Mouse (Mus musculus) stomach, embryonic 16.5 days (tissue): ENCODE data around the gene Grrp1. TPM values are rescaled to one million over a fixed set of nuclear protein-coding genes. Genes with fewer than 3 reads are reported as not detected.
"Not testable (repeated sequence)": the region's sequence is repeated elsewhere in the genome, so short reads cannot be mapped to it uniquely, and the experiment has no call there.

ENCODE experiments used
- ATAC-seq: fragments of 200-750 bp; cut with Nextera tagmentation; 2 replicates; pipeline ENCODE4 v1.8.0; 2017; ENCODE audit warnings: moderate number of reproducible peaks, moderate TSS enrichment; ENCODE audit not compliant: insufficient read depth, low FRiP score
- H3K27ac ChIP-seq: fragments of 300-500 bp; sonication (generic); 2 replicates; pipeline ENCODE4 v1.5.1; 2014; ENCODE audit warnings: low read length
- H3K27me3 ChIP-seq: fragments of 300-500 bp; sonication (generic); 2 replicates; pipeline ENCODE4 v1.6.1; 2014; ENCODE audit warnings: low read length, control low read depth, mixed read lengths; ENCODE audit not compliant: control insufficient read depth, insufficient read depth
- H3K36me3 ChIP-seq: fragments of 300-500 bp; sonication (generic); 2 replicates; pipeline ENCODE4 v1.6.1; 2014; ENCODE audit warnings: low read length; ENCODE audit not compliant: control insufficient read depth, insufficient read depth
- H3K4me1 ChIP-seq: fragments of 300-500 bp; sonication (generic); 2 replicates; pipeline ENCODE4 v1.6.1; 2014; ENCODE audit warnings: low read length, control low read depth, mixed read lengths; ENCODE audit not compliant: control insufficient read depth, insufficient read depth
- H3K4me2 ChIP-seq: fragments of 300-500 bp; sonication (generic); 2 replicates; pipeline ENCODE4 v1.6.1; 2014; ENCODE audit warnings: low read depth, low read length, mixed read lengths
- H3K4me3 ChIP-seq: fragments of 300-500 bp; sonication (generic); replicated peaks from 2 replicates; pipeline ENCODE4 v1.5.1; 2014; ENCODE audit warnings: mild to moderate bottlenecking, low read length
- H3K9ac ChIP-seq: fragments of 300-500 bp; sonication (generic); 2 replicates; pipeline ENCODE4 v1.6.1; 2014; ENCODE audit warnings: low read length
- H3K9me3 ChIP-seq: fragments of 300-500 bp; sonication (generic); replicated peaks from 2 replicates; pipeline ENCODE4 v1.6.1; 2016; ENCODE audit warnings: low read length, control low read depth; ENCODE audit not compliant: control insufficient read depth
- WGBS: fragments of 180-500 bp; shearing (Covaris S2); extraction: QIAGEN DNeasy Blood & Tissue Kit; methylation state at CpG from one replicate; pipeline ENCODE4 v1.1.7; 2014; 5-methylcytosine and 5-hydroxymethylcytosine counted together
- polyA plus RNA-seq: library from polyadenylated mRNA; unstranded; fragments of >200 nt; fragmentation: Nextera tagmentation; extraction: Ambion mirVana; gene quantifications from 2 replicates; pipeline ENCODE4 v1.2.1, GENCODE M21; 2015

The Grrp1 gene
- 3.2 and 3.5 TPM in 2 replicates for polyA plus RNA-seq

GRCm38 (mm10) chr4:134253722-134254324 lies at the start of gene Grrp1:
Grrp1 (minus strand) TSS chr4:134254106.
- 2% methylated on average over 13 of the region's 13 CpGs for WGBS
- ATAC-seq, result no peak
- no peaks in the 10 kb centered on the region for H3K9me3 ChIP-seq
- H3K9ac ChIP-seq, result peak within 1 kb of the TSS; percentile 55
- peak within 1 kb of the TSS; percentile 99 for H3K4me2 ChIP-seq
- no peaks in the 10 kb centered on the region for H3K36me3 ChIP-seq
- peaks cover 30% of the 10 kb centered on the region for H3K4me1 ChIP-seq
- no peak within 1 kb of the TSS for H3K27ac ChIP-seq
- peak within 1 kb of the TSS; percentile 55 for H3K4me3 ChIP-seq
- H3K27me3 ChIP-seq, result peaks cover 44% of the 10 kb centered on the region

GRCm38 (mm10) chr4:134302084-134302483 lies 48.2 kb upstream of the Grrp1 start:
- Histone ChIP-seq H3K4me2 (no peak overlapping the region), H3K27ac (no peak overlapping the region), H3K9ac (no peak overlapping the region), H3K27me3 (no peaks in the 10 kb centered on the region), H3K4me1 (0 out of 2 replicates have a peak, but pooled peaks cover under 1% of the 10 kb centered on the region), H3K4me3 (no peak overlapping the region), H3K36me3 (no peaks in the 10 kb centered on the region), H3K9me3 (no peaks in the 10 kb centered on the region)
- no peak for ATAC-seq
- 85% methylated on average over 5 of the region's 5 CpGs for WGBS

GRCm38 (mm10) chr4:134300316-134300715 lies 46.4 kb upstream of the Grrp1 start:
- H3K9me3 ChIP-seq, result 0 out of 2 replicates have a peak, but pooled peaks cover 2% of the 10 kb centered on the region
- WGBS, result 54% methylated on average over 9 of the region's 9 CpGs
- no peak overlapping the region for H3K9ac ChIP-seq
- H3K36me3 ChIP-seq, result no peaks in the 10 kb centered on the region
- H3K27ac ChIP-seq, result no peak overlapping the region
- no peak overlapping the region for H3K4me2 ChIP-seq
- no peaks in the 10 kb centered on the region for H3K4me1 ChIP-seq
- no peak; the same call in 1 of the 2 replicates for ATAC-seq
- no peaks in the 10 kb centered on the region for H3K27me3 ChIP-seq
- no peak overlapping the region for H3K4me3 ChIP-seq

GRCm38 (mm10) chr4:134299498-134299810 lies 45.5 kb upstream of the Grrp1 start:
- no peak for ATAC-seq
- no peak overlapping the region for H3K9ac ChIP-seq
- no peak overlapping the region for H3K4me2 ChIP-seq
- H3K27me3 ChIP-seq, result no peaks in the 10 kb centered on the region
- 0 out of 2 replicates have a peak, but pooled peaks cover 2% of the 10 kb centered on the region for H3K9me3 ChIP-seq
- no peaks in the 10 kb centered on the region for H3K4me1 ChIP-seq
- 57% methylated on average over 4 of the region's 4 CpGs for whole genome bisulfite sequencing
- no peaks in the 10 kb centered on the region for H3K36me3 ChIP-seq
- H3K27ac ChIP-seq, result no peak overlapping the region
- H3K4me3 ChIP-seq, result no peak overlapping the region

- no peaks in the 10 kb centered on the region for H3K4me1 ChIP-seq
- H3K27me3 ChIP-seq, result no peaks in the 10 kb centered on the region
- no peak for ATAC-seq
- no peak overlapping the region for H3K27ac ChIP-seq
- no peak overlapping the region for H3K9ac ChIP-seq
- 0 out of 2 replicates have a peak, but pooled peaks cover 2% of the 10 kb centered on the region for H3K9me3 ChIP-seq
- H3K4me3 ChIP-seq, result no peak overlapping the region
- H3K4me2 ChIP-seq, result no peak overlapping the region
- H3K36me3 ChIP-seq, result no peaks in the 10 kb centered on the region
- WGBS, result 71% methylated on average over 19 of the region's 19 CpGs
Measured at GRCm38 (mm10) chr4:134298626-134299497, 45.0 kb upstream of the Grrp1 start.

GRCm38 (mm10) chr4:134297369-134297768 lies 43.5 kb upstream of the Grrp1 start:
- no peak overlapping the region for H3K4me2 ChIP-seq
- 93% methylated on average over 8 of the region's 8 CpGs for WGBS

GRCm38 (mm10) chr4:134296523-134296922 lies 42.6 kb upstream of the Grrp1 start:
- no peak overlapping the region for H3K4me2 ChIP-seq
- peaks cover 4% of the 10 kb centered on the region; the same call in 1 of the 2 replicates for H3K27me3 ChIP-seq
- no peak overlapping the region for H3K4me3 ChIP-seq
- 0 out of 2 replicates have a peak, but pooled peaks cover 2% of the 10 kb centered on the region for H3K9me3 ChIP-seq
- no peaks in the 10 kb centered on the region for H3K4me1 ChIP-seq
- no peaks in the 10 kb centered on the region for H3K36me3 ChIP-seq
- WGBS, result 86% methylated on average over 4 of the region's 4 CpGs
- H3K27ac ChIP-seq, result no peak overlapping the region
- H3K9ac ChIP-seq, result no peak overlapping the region
- ATAC-seq, result no peak

More at GRCm38 (mm10) chr4:134297369-134297768, 43.5 kb upstream of the Grrp1 start:
- Histone ChIP-seq H3K9ac (no peak overlapping the region), H3K27me3 (peaks cover 4% of the 10 kb centered on the region; the same call in 1 of the 2 replicates), H3K4me3 (no peak overlapping the region), H3K36me3 (no peaks in the 10 kb centered on the region), H3K9me3 (0 out of 2 replicates have a peak, but pooled peaks cover 2% of the 10 kb centered on the region), H3K4me1 (no peaks in the 10 kb centered on the region), H3K27ac (no peak overlapping the region)
- no peak for ATAC-seq

- H3K27me3 ChIP-seq, H3K9ac ChIP-seq, H3K27ac ChIP-seq, H3K9me3 ChIP-seq, H3K4me2 ChIP-seq, H3K4me3 ChIP-seq, H3K4me1 ChIP-seq, ATAC-seq, H3K36me3 ChIP-seq: not testable (repeated sequence)
- 91% methylated on average over 4 of the region's 4 CpGs for WGBS
Measured at GRCm38 (mm10) chr4:134296096-134296495, 42.2 kb upstream of the Grrp1 start.

GRCm38 (mm10) chr4:134293692-134294163 lies 39.8 kb upstream of the Grrp1 start:
- Histone ChIP-seq H3K4me1 (peaks cover 2% of the 10 kb centered on the region; the same call in 1 of the 2 replicates), H3K27ac (no peak overlapping the region), H3K4me2 (no peak overlapping the region), H3K9ac (no peak overlapping the region), H3K4me3 (no peak overlapping the region), H3K36me3 (no peaks in the 10 kb centered on the region), H3K27me3 (peaks cover 4% of the 10 kb centered on the region; the same call in 1 of the 2 replicates), H3K9me3 (0 out of 2 replicates have a peak, but pooled peaks cover 2% of the 10 kb centered on the region)
- ATAC-seq, result no peak
- 49% methylated on average over 9 of the region's 9 CpGs for WGBS
